ENCODE assay signal across 20 mouse cellular contexts in genomic region chr12:51974381-51974780, GRCm38 (mm10). TPM values are rescaled to one million over a fixed set of nuclear protein-coding genes. Genes with fewer than 3 reads are reported as not detected.
"Had no signal": no experiment of that assay in that cellular context is flagged by ENCODE, and none has a peak within 500 bp of the region (broad histone marks: within the 10 kb centered on the region; RNA-seq: fewer than 3 reads in every experiment).

No protein-coding gene starts in this region.

- H3K4me3 ChIP-seq: limb, embryonic 15.5 days; liver, embryonic 12.5 days; midbrain, embryonic 12.5 days; neural tube, embryonic 15.5 days had no signal

- DNase-seq: kidney, adult 8-10 months; layer of hippocampus, adult 9-11 months; layer of hippocampus, postnatal 36 days; lung, embryonic 14.5 days; lung, postnatal 14 days; thymus, postnatal 14 days had no signal

- ATAC-seq: liver, embryonic 12.5 days had no signal

- H3K36me3 ChIP-seq: limb, embryonic 15.5 days; liver, embryonic 12.5 days; midbrain, embryonic 12.5 days; neural tube, embryonic 15.5 days had no signal

- H3K9me3 ChIP-seq: limb, embryonic 15.5 days; liver, embryonic 12.5 days; midbrain, embryonic 12.5 days; neural tube, embryonic 15.5 days had no signal

- H3K27me3 ChIP-seq: limb, embryonic 15.5 days; liver, embryonic 12.5 days; neural tube, embryonic 15.5 days had no signal

- H3K27ac ChIP-seq: limb, embryonic 15.5 days; liver, embryonic 12.5 days; midbrain, embryonic 12.5 days; neural tube, embryonic 15.5 days; stomach, postnatal 0 days had no signal

RNA-seq across cellular contexts. Expression of gene Gpr33, which starts 53.5 kb away (rescaled TPM):
- total RNA-seq: layer of hippocampus, adult 18-20 months; layer of hippocampus, postnatal 36 days; left cerebral cortex, adult 8-10 months; left cerebral cortex, postnatal 25 days; megakaryocyte-erythroid progenitor cell, adult 5-6 weeks; midbrain, postnatal 0 days had no signal
- polyA plus RNA-seq: kidney, embryonic 16.5 days; limb, embryonic 11.5 days; limb, embryonic 15.5 days; liver, embryonic 12.5 days; liver, embryonic 16.5 days; lung, embryonic 14.5 days; midbrain, embryonic 12.5 days; midbrain, postnatal 0 days; neural tube, embryonic 11.5 days; neural tube, embryonic 15.5 days; stomach, postnatal 0 days had no signal
